Mouse (Mus musculus) adrenal gland, adult 18-20 months (tissue): ENCODE measurements at regions not wholly inside any gene's neighbourhood (a gene's known extent, or its start where the extent isn't known, plus 50 kb on each side); places are given as distances from the start of the nearest gene placed in this dataset.

Experiments used
- DNase-seq, 2 experiments: peaks; one replicate each; pipeline ENCODE4 v3.0.0; 2021 to 2022; ENCODE audit warnings: low spot score in 2 of 2

DNA sequence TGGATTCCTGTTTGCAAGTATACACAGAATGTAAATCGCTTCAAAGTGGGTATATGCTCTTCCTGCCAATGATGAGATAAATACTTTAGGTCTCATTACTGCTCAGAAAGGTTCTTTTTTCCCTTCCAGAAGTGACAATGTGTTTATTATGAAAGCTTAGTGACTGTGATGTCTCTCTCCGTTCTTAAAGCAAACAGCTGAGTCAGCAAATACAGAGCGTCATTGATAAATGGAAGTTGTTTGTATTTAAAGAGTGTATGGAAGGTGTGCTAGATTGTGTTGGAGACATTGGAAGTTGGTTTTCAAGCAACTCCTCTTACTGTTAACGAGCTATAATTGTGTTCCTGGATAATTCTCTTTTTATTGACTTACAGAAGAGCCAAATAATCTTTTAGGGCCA, 408.0 kb downstream of the Prr30 start:
- no peak for DNase-seq

- DNase-seq = no peak
Observed at GRCm38 (mm10) chr14:100781882-100782281, 418.2 kb downstream of the Prr30 start.

- peak in 1 of 2 experiments; percentile 8 for DNase-seq
Observed at GRCm38 (mm10) chr14:100753951-100754350, 446.2 kb downstream of the Prr30 start.

GRCm38 (mm10) chr14:100752746-100753145, 447.4 kb downstream of the Prr30 start:
- no peak for DNase-seq

DNA sequence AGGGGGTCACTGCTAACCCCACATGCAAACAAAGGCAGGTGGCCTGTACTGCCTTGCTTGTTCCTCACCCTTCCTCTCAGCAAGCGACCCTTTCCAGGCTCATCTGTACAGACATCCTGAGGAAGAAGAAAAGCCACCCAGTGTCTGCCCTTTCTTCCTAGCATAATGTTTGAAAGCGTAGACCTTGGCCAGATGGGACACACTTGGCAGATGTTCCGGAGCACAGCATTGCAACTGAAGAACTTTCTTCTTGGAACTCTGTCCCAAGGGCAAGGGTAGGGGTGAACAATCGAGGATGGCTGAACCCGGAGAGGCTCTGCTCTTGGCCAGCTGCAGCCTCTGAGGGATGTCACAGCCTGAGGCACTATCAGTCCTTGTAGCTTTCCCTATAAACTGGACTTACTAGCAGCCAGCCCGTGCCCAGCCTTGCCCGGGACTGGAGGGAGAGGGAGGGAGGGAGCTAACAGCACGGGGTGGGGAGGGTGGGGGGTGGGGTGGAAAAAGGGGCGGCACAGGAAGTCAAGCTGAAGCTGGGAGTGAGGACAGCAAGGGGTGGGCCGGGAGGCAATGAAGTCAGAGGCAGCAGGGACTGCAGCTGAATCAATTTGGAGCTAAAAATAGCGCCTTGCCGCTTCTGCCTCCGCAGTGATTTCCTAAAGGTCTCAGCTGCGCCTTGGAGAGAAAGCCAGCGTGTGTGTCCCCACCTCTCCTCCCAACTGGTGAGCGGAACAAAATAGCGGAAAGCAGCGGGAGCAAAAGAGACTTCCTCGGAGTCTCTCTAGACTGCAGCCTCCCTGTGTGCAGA, 450.2 kb downstream of the Prr30 start:
- DNase-seq = peak; percentile 33 to 49

DNA sequence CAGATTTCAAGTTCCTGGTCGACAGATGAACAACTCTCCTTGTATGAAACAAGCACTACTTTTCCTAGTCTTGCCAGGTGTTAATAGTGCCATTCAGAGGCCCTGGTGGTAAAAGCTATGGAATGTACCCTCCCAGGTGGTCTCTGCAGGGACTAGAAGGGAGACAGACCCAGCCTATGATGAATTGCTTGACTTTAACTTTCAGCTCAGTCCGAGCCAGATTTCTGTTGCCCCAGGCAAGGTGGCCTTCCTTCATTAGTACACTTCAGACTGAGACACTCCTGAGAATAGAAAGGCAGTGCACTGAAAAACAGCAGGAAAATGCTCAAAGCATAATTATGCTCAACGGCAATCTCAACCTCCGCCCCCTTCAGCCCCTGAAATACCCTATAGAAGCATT, 450.8 kb upstream of the Klf12 start:
- DNase-seq = no peak

- DNase-seq = no peak
Observed at GRCm38 (mm10) chr14:100728433-100728832, 444.0 kb upstream of the Klf12 start.

DNA sequence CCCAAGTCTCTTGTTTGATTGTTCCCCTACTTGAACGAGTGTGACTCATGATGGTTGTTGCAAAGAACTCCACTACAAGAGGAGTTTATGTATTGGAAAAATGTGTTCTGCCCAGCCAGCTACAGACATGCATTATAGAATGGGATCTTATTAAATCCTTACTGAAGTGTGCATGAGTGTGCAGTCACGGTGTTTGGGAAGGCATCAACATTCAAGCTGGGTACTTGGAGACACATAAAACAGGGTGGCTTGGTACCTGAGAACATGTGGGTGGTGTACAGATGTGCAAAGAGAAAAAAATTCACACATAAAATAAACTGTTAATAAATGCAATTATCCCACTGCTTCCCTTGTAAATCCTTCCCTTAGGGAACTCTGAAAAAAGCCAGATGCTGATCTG, 443.2 kb upstream of the Klf12 start:
- no peak for DNase-seq

DNA sequence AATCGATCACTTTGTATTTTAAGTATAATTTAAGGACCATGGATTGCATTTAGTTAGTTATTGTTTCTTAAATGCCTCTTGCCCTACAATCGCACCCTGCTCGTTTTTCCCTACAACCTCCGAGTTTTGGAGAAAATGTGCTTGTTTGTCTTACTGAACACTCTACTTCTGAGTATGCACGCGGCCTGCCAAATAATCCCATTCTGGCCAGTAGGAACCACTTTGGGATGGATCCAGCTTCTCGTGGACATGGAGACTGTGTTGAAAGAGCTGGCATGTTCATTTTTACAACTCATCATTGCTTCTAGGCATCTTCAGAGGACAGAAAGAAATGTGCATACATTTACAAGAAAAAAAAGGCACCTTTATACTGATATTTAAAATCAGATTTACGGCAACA, 440.5 kb upstream of the Klf12 start:
- no peak for DNase-seq

DNA sequence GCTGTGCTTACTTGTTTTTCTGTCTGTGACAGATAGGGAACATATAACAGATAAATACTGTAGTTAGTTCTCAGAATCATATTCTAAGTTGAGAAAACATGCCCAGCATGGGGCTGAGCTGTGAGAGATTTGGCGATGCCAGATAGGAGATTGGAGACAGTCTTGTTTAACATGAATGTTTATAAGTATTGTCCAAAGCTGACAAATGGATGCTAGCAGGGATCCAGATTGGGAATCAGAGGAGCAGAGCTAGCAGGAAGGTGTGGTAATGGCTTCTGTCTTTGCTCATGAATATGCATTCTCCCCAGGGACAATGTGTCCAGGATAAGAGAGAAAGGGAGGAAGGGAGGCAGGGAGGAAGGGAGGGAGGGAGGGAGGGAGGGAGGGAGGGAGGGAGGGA, 436.2 kb upstream of the Klf12 start:
- no peak for DNase-seq

DNA sequence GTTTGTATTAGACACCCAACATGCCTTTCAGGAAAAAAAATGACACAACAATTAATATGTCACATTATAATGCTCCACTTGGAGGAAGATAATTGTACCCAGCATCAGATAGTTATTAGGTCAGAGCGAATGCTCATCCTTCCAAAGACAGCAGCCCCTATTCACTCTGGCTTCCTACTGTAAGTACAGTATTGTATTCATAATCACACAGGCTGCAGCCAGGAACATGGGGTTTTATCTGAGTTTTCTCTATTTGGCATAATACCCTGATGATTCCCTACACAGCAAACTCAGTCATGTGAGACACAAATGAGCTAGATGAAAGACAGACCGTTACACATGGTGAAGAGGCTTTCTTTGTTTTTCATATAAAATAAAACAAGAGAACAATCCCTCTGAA, 430.5 kb upstream of the Klf12 start:
- DNase-seq = no peak

GRCm38 (mm10) chr14:100713999-100714471, 429.6 kb upstream of the Klf12 start:
- no peak for DNase-seq

- no peak for DNase-seq
Observed at GRCm38 (mm10) chr14:100713592-100713991, 429.1 kb upstream of the Klf12 start.

DNA sequence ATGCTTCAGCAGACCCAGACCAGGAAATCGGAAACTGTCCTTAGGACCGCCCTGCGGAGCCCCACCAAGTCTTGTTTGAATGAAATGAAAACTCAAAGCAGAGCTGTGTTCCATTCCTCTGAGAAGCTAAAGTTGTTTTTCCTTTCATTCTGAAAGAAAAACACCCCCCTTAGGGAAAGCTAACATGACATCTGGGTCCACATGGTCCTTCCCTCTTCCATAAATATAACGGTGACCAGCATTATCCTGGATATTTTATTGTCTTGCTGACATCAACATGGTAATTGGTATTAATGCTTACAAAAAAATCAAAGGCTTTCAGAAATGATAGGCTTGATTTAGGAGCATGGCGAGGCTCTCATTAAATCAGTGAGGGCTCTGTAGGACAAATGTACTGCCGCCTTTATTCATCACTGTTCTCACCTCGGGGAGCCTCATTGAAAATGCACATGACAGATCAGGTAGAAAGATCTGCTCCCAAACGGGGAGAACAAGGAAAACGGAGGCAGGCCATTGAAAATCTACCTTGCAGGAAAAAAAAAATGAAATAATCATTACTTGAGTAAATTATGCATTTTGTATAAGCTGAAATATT, 381.0 kb upstream of the Klf12 start:
- DNase-seq = no peak

DNA sequence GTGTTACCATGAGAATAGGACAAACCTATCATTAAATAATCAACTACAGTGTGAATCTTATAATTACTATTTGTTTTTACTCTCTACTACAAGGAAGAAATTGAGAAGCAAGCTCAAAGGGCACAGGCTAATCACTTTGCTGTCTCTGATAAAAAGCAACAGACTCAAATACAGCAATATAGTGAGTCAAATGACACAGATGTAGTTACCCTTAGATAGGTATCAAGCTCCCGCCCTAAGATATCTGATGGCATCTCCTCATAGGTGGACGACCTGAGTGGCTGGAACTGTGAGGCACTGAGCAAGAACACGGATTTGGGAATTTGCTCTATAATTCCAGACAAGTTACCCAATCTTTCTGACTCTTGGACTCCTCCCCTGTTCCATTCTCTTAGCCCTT, 379.7 kb upstream of the Klf12 start:
- DNase-seq = no peak

GRCm38 (mm10) chr14:100642076-100642475, 357.6 kb upstream of the Klf12 start:
- DNase-seq = no peak

GRCm38 (mm10) chr14:100634521-100634920, 350.0 kb upstream of the Klf12 start:
- no peak for DNase-seq

- DNase-seq = no peak
Observed at GRCm38 (mm10) chr14:100631676-100632075, 347.2 kb upstream of the Klf12 start.

- DNase-seq = no peak
Observed at GRCm38 (mm10) chr14:100630197-100630596, 345.7 kb upstream of the Klf12 start.

DNA sequence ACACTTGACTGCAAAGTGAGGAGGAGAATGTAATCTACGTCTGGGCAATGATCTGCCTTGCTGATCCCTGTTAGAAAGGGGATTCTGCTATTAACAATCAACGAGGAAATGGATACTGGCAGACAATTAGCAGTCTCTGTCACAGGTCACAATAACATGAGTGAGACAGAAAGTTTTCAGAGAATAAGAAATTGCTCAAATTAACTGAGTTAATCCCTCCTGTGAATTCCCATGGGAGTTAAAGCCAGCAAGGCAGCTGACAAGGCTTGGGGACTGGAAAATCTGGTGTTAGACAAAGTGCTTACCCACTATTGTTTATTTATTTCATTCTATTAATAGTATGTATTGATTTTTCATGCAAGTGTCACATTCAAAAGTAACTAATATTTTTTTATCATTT, 343.0 kb upstream of the Klf12 start:
- no peak for DNase-seq

GRCm38 (mm10) chr14:100619656-100620030, 335.2 kb upstream of the Klf12 start:
- no peak for DNase-seq

DNA sequence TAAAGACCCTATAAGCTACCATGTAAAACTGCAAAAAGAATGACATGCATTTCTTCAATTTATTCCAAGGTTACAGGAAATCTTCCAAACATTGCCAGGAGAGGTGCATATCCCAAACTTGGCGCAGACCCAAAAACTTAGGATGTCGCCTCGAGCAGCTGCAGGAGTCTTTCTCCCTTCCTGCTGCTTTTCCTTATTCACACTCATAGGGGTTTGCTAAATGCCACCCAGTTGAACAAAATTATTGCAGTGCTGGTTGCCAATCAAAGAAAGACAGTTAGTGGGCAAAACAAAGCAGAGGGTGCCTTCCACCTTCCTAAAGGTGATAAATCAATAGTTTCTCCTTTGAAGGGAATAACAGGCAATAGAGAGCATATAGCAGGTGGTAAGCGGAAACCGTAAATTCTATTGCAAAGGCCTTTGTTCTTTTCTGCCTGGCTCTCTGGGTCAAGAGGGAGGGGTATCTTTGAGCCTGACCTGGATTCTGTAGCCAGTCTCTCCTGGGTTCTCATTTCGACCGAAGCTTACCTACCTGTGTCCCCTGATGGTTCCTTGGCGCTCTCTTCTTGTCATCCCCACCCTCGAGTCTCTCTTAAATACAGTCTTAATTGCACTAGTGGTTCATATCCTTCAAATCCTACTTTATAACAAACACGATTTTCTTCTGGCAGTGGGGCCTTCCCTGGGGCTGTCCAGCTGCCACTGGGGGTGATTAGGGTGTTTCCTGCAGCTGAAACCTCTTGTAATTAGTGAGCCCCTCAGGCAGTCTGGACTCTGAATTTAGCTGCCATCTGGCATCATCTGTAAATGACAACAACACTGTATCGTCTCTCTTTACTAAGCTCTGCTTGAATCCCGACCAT, 334.5 kb upstream of the Klf12 start:
- DNase-seq = no peak
